Mouse (Mus musculus): ENCODE measurements around the gene Gdpd5. TPM values are rescaled to one million over a fixed set of nuclear protein-coding genes. Genes with fewer than 3 reads are reported as not detected.
"Not testable (repeated sequence)": the region's sequence is repeated elsewhere in the genome, so short reads cannot be mapped to it uniquely, and the experiment has no call there.

Gdpd5 gene
- polyA plus RNA-seq, 1 experiment from 2014 or later: 2.6 TPM

- Histone ChIP-seq H3K27ac (peak overlapping the region; percentile 75), H3K4me1 (peaks cover 25% of the 10 kb centered on the region)
- 24% methylated on average over 7 of the region's 7 CpGs for whole genome bisulfite sequencing (ENCODE audit: insufficient replicate concordance)
These were observed 25.5 kb upstream of the Gdpd5 start for GRCm38 (mm10) chr7:99355731-99356131.

GRCm38 (mm10) chr7:99356244-99356930 is 24.8 kb upstream of the Gdpd5 start:
- Histone ChIP-seq H3K27me3 (replicated peaks) (peaks cover 39% of the 10 kb centered on the region), H3K36me3 (no peaks in the 10 kb centered on the region), H3K9me3 (replicated peaks) (no peaks in the 10 kb centered on the region), H3K27ac (peak overlapping the region; percentile 75), H3K4me1 (peaks cover 28% of the 10 kb centered on the region), H3K4me3 (no peak overlapping the region), H3K9ac (no peak overlapping the region), H3K4me2 (peak overlapping the region; percentile 8; the same call in 1 of the 2 replicates)
- 35% methylated on average over 9 of the region's 9 CpGs for WGBS (ENCODE audit: insufficient replicate concordance)
- no peak for ATAC-seq

More at GRCm38 (mm10) chr7:99355731-99356131, 25.5 kb upstream of the Gdpd5 start:
- Histone ChIP-seq H3K9me3 (replicated peaks) (no peaks in the 10 kb centered on the region), H3K4me3 (no peak overlapping the region), H3K36me3 (no peaks in the 10 kb centered on the region), H3K27me3 (replicated peaks) (peaks cover 45% of the 10 kb centered on the region), H3K9ac (no peak overlapping the region), H3K4me2 (peak overlapping the region; percentile 8; the same call in 1 of the 2 replicates)
- ATAC-seq: no peak

- no peak for ATAC-seq
- no peak overlapping the region for H3K4me2 ChIP-seq
- no peaks in the 10 kb centered on the region for H3K9me3 ChIP-seq (replicated peaks)
- no peak overlapping the region for H3K4me3 ChIP-seq
- H3K9ac ChIP-seq: no peak overlapping the region
- no peaks in the 10 kb centered on the region for H3K36me3 ChIP-seq
- 64% methylated on average over 7 of the region's 7 CpGs for WGBS (ENCODE audit: insufficient replicate concordance)
- peaks cover 31% of the 10 kb centered on the region for H3K27me3 ChIP-seq (replicated peaks)
- peak overlapping the region; percentile 75; the same call in 1 of the 2 replicates for H3K27ac ChIP-seq
- H3K4me1 ChIP-seq: peaks cover 28% of the 10 kb centered on the region
These were observed 24.0 kb upstream of the Gdpd5 start for GRCm38 (mm10) chr7:99357201-99357600.

- no peak overlapping the region for H3K4me2 ChIP-seq
- H3K36me3 ChIP-seq: no peaks in the 10 kb centered on the region
- H3K27me3 ChIP-seq (replicated peaks): peaks cover 20% of the 10 kb centered on the region
- H3K27ac ChIP-seq: no peak overlapping the region
- H3K9me3 ChIP-seq (replicated peaks): no peaks in the 10 kb centered on the region
- 75% methylated on average over 8 of the region's 8 CpGs for WGBS (ENCODE audit: insufficient replicate concordance)
- no peak overlapping the region for H3K4me3 ChIP-seq
- H3K9ac ChIP-seq: no peak overlapping the region
- ATAC-seq: no peak
- H3K4me1 ChIP-seq: peaks cover 28% of the 10 kb centered on the region
These were observed 22.8 kb upstream of the Gdpd5 start for GRCm38 (mm10) chr7:99358371-99358770.

- Histone ChIP-seq H3K36me3 (no peaks in the 10 kb centered on the region), H3K27ac (peak overlapping the region; percentile 70), H3K4me3 (no peak overlapping the region), H3K9me3 (replicated peaks) (no peaks in the 10 kb centered on the region), H3K4me2 (no peak overlapping the region), H3K9ac (no peak overlapping the region), H3K27me3 (replicated peaks) (peaks cover 9% of the 10 kb centered on the region), H3K4me1 (peaks cover 28% of the 10 kb centered on the region)
- peak; percentile 73 for ATAC-seq
- WGBS (ENCODE audit: insufficient replicate concordance): 23% methylated on average over 10 of the region's 10 CpGs
These were observed 21.0 kb upstream of the Gdpd5 start for GRCm38 (mm10) chr7:99360021-99360802.

GRCm38 (mm10) chr7:99360803-99361414 is 20.3 kb upstream of the Gdpd5 start:
- Histone ChIP-seq H3K9ac (no peak overlapping the region), H3K4me2 (no peak overlapping the region)
- no peak for ATAC-seq

GRCm38 (mm10) chr7:99362137-99362536 is 19.1 kb upstream of the Gdpd5 start:
- 60% methylated on average over 2 of the region's 2 CpGs for WGBS (ENCODE audit: insufficient replicate concordance)

More at GRCm38 (mm10) chr7:99360803-99361414, 20.3 kb upstream of the Gdpd5 start:
- Histone ChIP-seq H3K27me3 (replicated peaks) (peaks cover 6% of the 10 kb centered on the region; the same call in 1 of the 2 replicates), H3K4me3 (no peak overlapping the region), H3K27ac (peak overlapping the region; percentile 70), H3K9me3 (replicated peaks) (no peaks in the 10 kb centered on the region), H3K36me3 (no peaks in the 10 kb centered on the region), H3K4me1 (peaks cover 24% of the 10 kb centered on the region)
- 47% methylated on average over 8 of the region's 8 CpGs for WGBS (ENCODE audit: insufficient replicate concordance)

GRCm38 (mm10) chr7:99365069-99365468 is 16.1 kb upstream of the Gdpd5 start:
- ATAC-seq: no peak
- Histone ChIP-seq H3K9ac (no peak overlapping the region), H3K27ac (no peak overlapping the region), H3K4me1 (peaks cover 5% of the 10 kb centered on the region), H3K27me3 (replicated peaks) (0 out of 2 replicates have a peak, but pooled peaks cover 6% of the 10 kb centered on the region), H3K4me3 (no peak overlapping the region), H3K9me3 (replicated peaks) (no peaks in the 10 kb centered on the region), H3K4me2 (no peak overlapping the region), H3K36me3 (no peaks in the 10 kb centered on the region)
- WGBS (ENCODE audit: insufficient replicate concordance): 2% methylated on average over 5 of the region's 5 CpGs

More at GRCm38 (mm10) chr7:99362137-99362536, 19.1 kb upstream of the Gdpd5 start:
- Histone ChIP-seq H3K27me3 (replicated peaks) (0 out of 2 replicates have a peak, but pooled peaks cover 6% of the 10 kb centered on the region), H3K4me2 (no peak overlapping the region), H3K9ac (no peak overlapping the region), H3K9me3 (replicated peaks) (no peaks in the 10 kb centered on the region), H3K4me3 (no peak overlapping the region), H3K36me3 (no peaks in the 10 kb centered on the region), H3K4me1 (peaks cover 15% of the 10 kb centered on the region), H3K27ac (no peak overlapping the region)
- no peak for ATAC-seq

GRCm38 (mm10) chr7:99366716-99367115 is 14.5 kb upstream of the Gdpd5 start:
- H3K4me1 ChIP-seq: no peaks in the 10 kb centered on the region
- ATAC-seq: no peak
- no peaks in the 10 kb centered on the region for H3K36me3 ChIP-seq
- H3K27ac ChIP-seq: no peak overlapping the region
- H3K4me3 ChIP-seq: no peak overlapping the region
- 58% methylated on average over 6 of the region's 6 CpGs for WGBS (ENCODE audit: insufficient replicate concordance)
- no peaks in the 10 kb centered on the region for H3K9me3 ChIP-seq (replicated peaks)
- no peak overlapping the region for H3K4me2 ChIP-seq
- 0 out of 2 replicates have a peak, but pooled peaks cover 13% of the 10 kb centered on the region for H3K27me3 ChIP-seq (replicated peaks)
- no peak overlapping the region for H3K9ac ChIP-seq

- 59% methylated on average over 3 of the region's 3 CpGs for WGBS (ENCODE audit: insufficient replicate concordance)
- not testable (repeated sequence) for ATAC-seq; H3K36me3 ChIP-seq; H3K4me2 ChIP-seq; H3K4me1 ChIP-seq; H3K27ac ChIP-seq; H3K9ac ChIP-seq; H3K9me3 ChIP-seq (replicated peaks); H3K4me3 ChIP-seq
- H3K27me3 ChIP-seq (replicated peaks): peaks cover 41% of the 10 kb centered on the region
These were observed 6.9 kb upstream of the Gdpd5 start for GRCm38 (mm10) chr7:99374325-99374724.

GRCm38 (mm10) chr7:99375455-99375854 is 5.8 kb upstream of the Gdpd5 start:
- Histone ChIP-seq H3K4me3 (no peak overlapping the region), H3K9me3 (replicated peaks) (no peaks in the 10 kb centered on the region), H3K27ac (no peak overlapping the region), H3K4me2 (no peak overlapping the region), H3K36me3 (no peaks in the 10 kb centered on the region), H3K9ac (no peak overlapping the region), H3K27me3 (replicated peaks) (peaks cover 52% of the 10 kb centered on the region), H3K4me1 (peaks cover 4% of the 10 kb centered on the region)
- ATAC-seq: no peak
- 3% methylated on average over 4 of the region's 4 CpGs for WGBS (ENCODE audit: insufficient replicate concordance)

GRCm38 (mm10) chr7:99378870-99379269 is 2.3 kb upstream of the Gdpd5 start:
- H3K4me2 ChIP-seq: no peak overlapping the region
- WGBS (ENCODE audit: insufficient replicate concordance): 67% methylated on average over 8 of the region's 8 CpGs
- peaks cover 23% of the 10 kb centered on the region for H3K4me1 ChIP-seq
- H3K9me3 ChIP-seq (replicated peaks): no peaks in the 10 kb centered on the region
- no peak overlapping the region for H3K4me3 ChIP-seq
- no peaks in the 10 kb centered on the region for H3K36me3 ChIP-seq
- H3K27ac ChIP-seq: no peak overlapping the region
- no peak for ATAC-seq
- peaks cover 64% of the 10 kb centered on the region for H3K27me3 ChIP-seq (replicated peaks)
- H3K9ac ChIP-seq: no peak overlapping the region
